Mouse (Mus musculus): ENCODE results near the gene Tfdp2. TPM values are rescaled to one million over a fixed set of nuclear protein-coding genes. Genes with fewer than 3 reads are reported as not detected.

The Tfdp2 gene
- polyA plus RNA-seq, 1 experiment from 2014 or later: 37.8 TPM

- H3K9me3 ChIP-seq (replicated peaks; ENCODE audit: control insufficient read depth, low read length): no peaks in the 10 kb centered on the region
- WGBS: 88% methylated on average over 3 of the region's 3 CpGs
- H3K9ac ChIP-seq (ENCODE audit: low read length): no peak overlapping the region
- no peak for DNase-seq (ENCODE audit: low spot score)
- no peaks in the 10 kb centered on the region for H3K27me3 ChIP-seq (replicated peaks; ENCODE audit: control insufficient read depth, insufficient read depth, low read length)
- peaks cover 18% of the 10 kb centered on the region for H3K4me1 ChIP-seq (ENCODE audit: control insufficient read depth, insufficient read depth, low read length)
- H3K4me2 ChIP-seq (ENCODE audit: low read length): no peak overlapping the region
- peaks cover 4% of the 10 kb centered on the region; the same call in 1 of the 2 replicates for H3K36me3 ChIP-seq (ENCODE audit: control insufficient read depth, insufficient read depth, low read length)
- H3K4me3 ChIP-seq (ENCODE audit: low read depth, low read length): no peak overlapping the region
- ATAC-seq: no peak
- H3K27ac ChIP-seq (ENCODE audit: low read depth, low read length): no peak overlapping the region
Observed at GRCm38 (mm10) chr9:96360056-96360455, 164.0 kb downstream of the Tfdp2 start.

GRCm38 (mm10) chr9:96363581-96364140 lies 167.6 kb downstream of the Tfdp2 start:
- ATAC-seq: peak; percentile 73
- H3K4me1 ChIP-seq (ENCODE audit: control insufficient read depth, insufficient read depth, low read length): peaks cover 18% of the 10 kb centered on the region

GRCm38 (mm10) chr9:96364141-96364838 lies 168.2 kb downstream of the Tfdp2 start, which contains the start of gene Atp1b3:
Gene Atp1b3 (minus strand): TSS chr9:96364442.
- Histone ChIP-seq H3K4me1 (ENCODE audit: control insufficient read depth, insufficient read depth, low read length) (peaks cover 18% of the 10 kb centered on the region), H3K4me3 (ENCODE audit: low read depth, low read length) (peak within 1 kb of the TSS; percentile 78), H3K9ac (ENCODE audit: low read length) (peak within 1 kb of the TSS; percentile 93), H3K27me3 (replicated peaks; ENCODE audit: control insufficient read depth, insufficient read depth, low read length) (no peaks in the 10 kb centered on the region), H3K27ac (ENCODE audit: low read depth, low read length) (peak within 1 kb of the TSS; percentile 91), H3K36me3 (ENCODE audit: control insufficient read depth, insufficient read depth, low read length) (peaks cover 4% of the 10 kb centered on the region; the same call in 1 of the 2 replicates), H3K4me2 (ENCODE audit: low read length) (peak within 1 kb of the TSS; percentile 66), H3K9me3 (replicated peaks; ENCODE audit: control insufficient read depth, low read length) (no peaks in the 10 kb centered on the region)
- ATAC-seq (peak; percentile 98), DNase-seq (ENCODE audit: low spot score) (peak; percentile 95)
- under 1% methylated on average over 65 of the region's 81 CpGs for WGBS

More at GRCm38 (mm10) chr9:96363581-96364140, 167.6 kb downstream of the Tfdp2 start:
- 0% methylated on average over 56 of the region's 64 CpGs for WGBS
- H3K4me3 ChIP-seq (ENCODE audit: low read depth, low read length): peak overlapping the region; percentile 78
- peak overlapping the region; percentile 93 for H3K9ac ChIP-seq (ENCODE audit: low read length)
- peak overlapping the region; percentile 91 for H3K27ac ChIP-seq (ENCODE audit: low read depth, low read length)
- H3K36me3 ChIP-seq (ENCODE audit: control insufficient read depth, insufficient read depth, low read length): peaks cover 4% of the 10 kb centered on the region; the same call in 1 of the 2 replicates
- peak overlapping the region; percentile 66 for H3K4me2 ChIP-seq (ENCODE audit: low read length)
- H3K9me3 ChIP-seq (replicated peaks; ENCODE audit: control insufficient read depth, low read length): no peaks in the 10 kb centered on the region
- no peaks in the 10 kb centered on the region for H3K27me3 ChIP-seq (replicated peaks; ENCODE audit: control insufficient read depth, insufficient read depth, low read length)
- DNase-seq (ENCODE audit: low spot score): peak; percentile 62

- peaks cover 18% of the 10 kb centered on the region for H3K4me1 ChIP-seq (ENCODE audit: control insufficient read depth, insufficient read depth, low read length)
- WGBS: 70% methylated on average over 6 of the region's 6 CpGs
- no peak for DNase-seq (ENCODE audit: low spot score)
- H3K27me3 ChIP-seq (replicated peaks; ENCODE audit: control insufficient read depth, insufficient read depth, low read length): no peaks in the 10 kb centered on the region
- no peak overlapping the region for H3K9ac ChIP-seq (ENCODE audit: low read length)
- H3K27ac ChIP-seq (ENCODE audit: low read depth, low read length): no peak overlapping the region
- no peak overlapping the region for H3K4me3 ChIP-seq (ENCODE audit: low read depth, low read length)
- no peaks in the 10 kb centered on the region for H3K9me3 ChIP-seq (replicated peaks; ENCODE audit: control insufficient read depth, low read length)
- no peaks in the 10 kb centered on the region for H3K36me3 ChIP-seq (ENCODE audit: control insufficient read depth, insufficient read depth, low read length)
- H3K4me2 ChIP-seq (ENCODE audit: low read length): no peak overlapping the region
- ATAC-seq: no peak
Observed at GRCm38 (mm10) chr9:96365271-96365872, 169.3 kb downstream of the Tfdp2 start.

- Histone ChIP-seq H3K9ac (ENCODE audit: low read length) (no peak overlapping the region), H3K4me2 (ENCODE audit: low read length) (no peak overlapping the region), H3K4me1 (ENCODE audit: control insufficient read depth, insufficient read depth, low read length) (no peaks in the 10 kb centered on the region), H3K4me3 (ENCODE audit: low read depth, low read length) (no peak overlapping the region), H3K36me3 (ENCODE audit: control insufficient read depth, insufficient read depth, low read length) (no peaks in the 10 kb centered on the region), H3K27me3 (replicated peaks; ENCODE audit: control insufficient read depth, insufficient read depth, low read length) (no peaks in the 10 kb centered on the region), H3K27ac (ENCODE audit: low read depth, low read length) (no peak overlapping the region), H3K9me3 (replicated peaks; ENCODE audit: control insufficient read depth, low read length) (no peaks in the 10 kb centered on the region)
- 60% methylated on average over 5 of the region's 5 CpGs for WGBS
- no peak for ATAC-seq
- no peak for DNase-seq (ENCODE audit: low spot score)
Observed at GRCm38 (mm10) chr9:96369654-96370384, 173.7 kb downstream of the Tfdp2 start.

- Histone ChIP-seq H3K27ac (ENCODE audit: low read depth, low read length) (no peak overlapping the region), H3K4me1 (ENCODE audit: control insufficient read depth, insufficient read depth, low read length) (no peaks in the 10 kb centered on the region), H3K4me3 (ENCODE audit: low read depth, low read length) (no peak overlapping the region), H3K27me3 (replicated peaks; ENCODE audit: control insufficient read depth, insufficient read depth, low read length) (no peaks in the 10 kb centered on the region), H3K9me3 (replicated peaks; ENCODE audit: control insufficient read depth, low read length) (no peaks in the 10 kb centered on the region), H3K4me2 (ENCODE audit: low read length) (no peak overlapping the region), H3K36me3 (ENCODE audit: control insufficient read depth, insufficient read depth, low read length) (no peaks in the 10 kb centered on the region), H3K9ac (ENCODE audit: low read length) (no peak overlapping the region)
- WGBS: 93% methylated on average over 5 of the region's 5 CpGs
- DNase-seq (ENCODE audit: low spot score) (no peak), ATAC-seq (no peak)
Observed at GRCm38 (mm10) chr9:96371075-96371474, 175.0 kb downstream of the Tfdp2 start.

Other genes with a start within 250 kb of the Tfdp2 start
- 11.1 and 20.2 TPM in 2 replicates for gene Xrn1, start 241.5 kb upstream of the Tfdp2 start, polyA plus RNA-seq (2014; fragmentation: Nextera tagmentation; extraction: Ambion mirVana)
- gene Gk5, start 76.9 kb upstream of the Tfdp2 start, polyA plus RNA-seq (2014; fragmentation: Nextera tagmentation; extraction: Ambion mirVana): 2.0 and 2.2 TPM in 2 replicates
- 143 and 163 TPM in 2 replicates for gene Atp1b3, start 168.2 kb downstream of the Tfdp2 start, polyA plus RNA-seq (2014; fragmentation: Nextera tagmentation; extraction: Ambion mirVana)